Mouse (Mus musculus): ENCODE measurements around the gene Ulk4.
A peak's percentile ranks its signal among the peaks of the same experiment; 100 is the strongest.
"Not testable (repeated sequence)": the region's sequence is repeated elsewhere in the genome, so short reads cannot be mapped to it uniquely, and the experiment has no call there.

Gene Ulk4

GRCm38 (mm10) chr9:120933886-120934758, 342.9 kb downstream of the Ulk4 start:
- peak; percentile 44 for DNase-seq (ENCODE audit: low read depth)

GRCm38 (mm10) chr9:120933587-120933885, 343.5 kb downstream of the Ulk4 start:
- DNase-seq (ENCODE audit: low read depth), result no peak

DNA sequence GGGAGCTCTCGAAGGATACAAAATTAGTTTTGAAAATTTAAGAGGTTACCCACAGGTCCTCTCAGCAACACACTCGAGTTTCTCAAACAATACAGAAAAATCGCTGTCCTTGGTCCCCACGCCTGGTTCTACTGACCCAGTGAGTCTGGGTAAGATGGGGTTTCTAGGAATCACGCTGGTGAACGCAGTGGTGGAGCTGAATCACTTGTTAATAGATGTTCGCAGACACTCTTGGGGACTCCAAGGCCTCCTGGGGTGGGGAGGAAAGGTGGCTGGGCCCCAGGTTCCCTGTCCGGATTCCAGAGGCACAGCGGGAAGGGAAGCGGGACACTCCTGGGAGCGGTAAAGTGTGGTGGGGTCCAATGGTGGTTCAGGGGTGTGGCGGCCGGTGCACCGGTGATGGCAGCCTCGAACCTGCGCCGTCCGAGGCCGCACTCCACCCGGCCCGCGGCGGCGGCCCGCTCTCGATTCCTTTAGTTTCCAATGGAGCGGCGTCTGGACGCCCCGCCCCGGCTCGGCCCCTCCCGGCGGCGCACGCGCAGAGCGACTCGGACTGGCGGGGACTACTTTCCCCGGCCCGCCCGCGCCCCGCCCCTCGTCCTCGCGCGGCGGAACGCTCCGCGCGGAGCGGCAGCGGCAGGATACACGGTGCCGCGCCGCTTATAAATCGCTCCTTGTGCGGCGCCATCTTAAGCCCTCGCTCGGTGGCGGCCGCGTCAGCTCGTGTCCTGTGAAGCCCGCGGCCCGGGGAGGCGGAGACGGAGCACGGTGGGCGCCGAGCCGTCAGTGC, 344.0 kb downstream of the Ulk4 start:
- DNase-seq (ENCODE audit: low read depth), result peak; percentile 98

DNA sequence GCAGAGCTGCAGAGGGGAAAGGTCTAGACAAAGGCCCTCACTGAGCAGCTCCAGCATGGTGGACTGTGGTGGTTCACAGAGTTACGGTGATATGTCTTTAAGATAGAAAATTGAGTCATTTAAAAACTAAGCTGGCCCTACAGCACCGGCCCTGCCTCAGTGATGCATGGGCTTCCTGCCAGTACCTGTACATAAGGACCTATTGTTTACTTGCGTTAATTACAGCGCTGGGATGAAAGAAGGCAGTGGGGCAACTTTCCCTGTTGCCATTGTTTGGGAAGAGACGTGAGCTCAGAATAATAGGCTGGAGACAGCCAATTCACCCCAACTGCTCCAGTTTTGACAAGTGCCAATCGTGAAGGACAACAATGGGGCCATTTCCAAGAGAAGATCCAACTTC, 344.6 kb downstream of the Ulk4 start:
- no peak for DNase-seq (ENCODE audit: low read depth)

DNA sequence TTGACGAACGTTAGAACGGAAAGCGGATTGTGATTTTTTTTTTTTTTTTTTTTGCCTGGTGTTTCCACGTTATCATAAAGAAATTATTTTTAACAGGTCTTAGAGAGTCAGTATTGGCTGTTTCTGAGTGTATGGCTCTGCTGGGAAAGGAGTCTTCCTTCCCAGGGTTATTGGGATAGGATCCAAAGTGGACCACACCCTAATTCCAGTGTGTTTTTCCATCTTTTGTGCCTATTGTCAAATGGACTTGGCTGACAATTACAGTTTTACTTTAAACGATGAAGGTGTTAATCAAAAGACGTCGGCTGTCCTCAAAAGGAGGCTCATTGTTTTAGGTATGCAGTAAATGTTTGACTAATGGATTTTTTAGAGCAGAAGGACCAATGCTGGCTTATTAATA, 346.2 kb downstream of the Ulk4 start:
- DNase-seq (ENCODE audit: low read depth), result no peak

GRCm38 (mm10) chr9:120930021-120930420, 347.0 kb downstream of the Ulk4 start:
- no peak for DNase-seq (ENCODE audit: low read depth)

DNA sequence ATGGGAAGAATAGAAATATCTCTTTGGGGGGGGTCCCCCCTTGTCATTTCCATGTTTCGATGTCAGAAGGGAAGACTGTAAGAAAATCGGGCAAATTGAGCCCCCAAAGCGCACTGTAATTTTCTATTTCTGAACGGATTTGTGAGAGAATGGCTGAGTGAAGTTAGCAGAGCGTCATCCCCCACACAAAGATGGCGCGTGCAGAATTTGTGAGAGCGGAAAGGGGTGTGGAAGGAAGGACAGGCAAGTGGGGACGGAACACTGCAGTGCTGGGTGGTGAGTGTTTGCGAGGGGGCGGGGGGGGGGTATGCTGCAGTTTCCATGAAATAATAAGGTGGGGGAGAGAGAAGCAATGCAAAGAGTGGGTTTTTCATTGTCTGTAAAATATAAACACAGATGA, 347.9 kb downstream of the Ulk4 start, which contains the start of gene Ctnnb1:
Gene Ctnnb1, plus strand, starts transcription at position 136 of the 400 bp plus-strand sequence.
- DNase-seq (ENCODE audit: low read depth), result no peak

DNA sequence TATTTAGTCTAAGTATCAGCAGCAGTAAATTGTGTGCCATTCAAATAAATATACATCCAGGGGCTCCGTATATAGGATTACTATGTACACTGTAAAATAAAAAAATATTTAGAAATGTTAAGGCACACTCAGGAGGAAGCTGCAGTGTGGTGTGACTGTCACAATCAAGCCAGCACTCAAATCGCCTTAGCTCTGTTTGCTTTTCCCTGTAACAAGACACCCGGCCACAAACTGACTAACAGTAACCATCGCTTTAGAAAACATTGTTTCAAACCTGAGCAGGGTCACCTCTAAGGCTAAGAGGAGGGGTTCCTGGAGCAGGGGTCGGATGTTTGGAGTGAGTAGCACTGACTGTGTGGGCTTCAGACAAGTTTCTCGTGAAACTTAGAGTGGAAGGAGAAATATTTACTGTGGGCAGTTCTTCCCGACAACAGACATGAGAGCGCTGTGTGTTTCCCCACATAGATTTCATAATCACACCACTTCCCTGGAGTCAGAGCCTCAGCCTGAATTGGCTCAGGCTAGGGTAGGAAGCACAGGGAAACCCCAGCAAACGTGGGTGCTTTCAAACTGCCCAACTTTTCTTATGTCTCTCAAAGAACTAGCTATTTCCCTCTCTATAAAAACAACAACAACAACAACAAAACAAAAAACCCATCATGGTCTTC, 349.9 kb downstream of the Ulk4 start:
- DNase-seq (ENCODE audit: low read depth), result peak; percentile 20

DNA sequence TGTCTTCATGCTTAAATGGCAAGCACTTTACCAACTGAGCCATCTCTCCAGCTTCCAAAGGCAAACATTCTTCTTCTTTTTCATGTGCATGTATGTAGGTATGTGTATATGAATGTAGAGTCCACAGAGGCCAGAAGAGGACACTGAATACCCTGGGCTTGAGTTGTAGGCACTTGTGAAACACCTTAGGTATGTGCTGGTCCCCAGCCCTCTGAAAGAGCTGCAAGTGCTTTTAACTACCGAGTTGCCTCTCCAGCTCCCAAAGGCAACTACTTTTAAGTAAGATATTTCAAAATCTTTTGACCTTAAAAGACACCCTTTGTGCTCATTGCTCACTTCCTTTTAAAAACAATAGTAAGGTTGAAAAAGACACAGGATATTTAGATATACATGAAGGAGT, 350.9 kb downstream of the Ulk4 start:
- DNase-seq (ENCODE audit: low read depth), result no peak

GRCm38 (mm10) chr9:120919130-120919529, 357.9 kb downstream of the Ulk4 start:
- no peak for DNase-seq (ENCODE audit: low read depth)

DNA sequence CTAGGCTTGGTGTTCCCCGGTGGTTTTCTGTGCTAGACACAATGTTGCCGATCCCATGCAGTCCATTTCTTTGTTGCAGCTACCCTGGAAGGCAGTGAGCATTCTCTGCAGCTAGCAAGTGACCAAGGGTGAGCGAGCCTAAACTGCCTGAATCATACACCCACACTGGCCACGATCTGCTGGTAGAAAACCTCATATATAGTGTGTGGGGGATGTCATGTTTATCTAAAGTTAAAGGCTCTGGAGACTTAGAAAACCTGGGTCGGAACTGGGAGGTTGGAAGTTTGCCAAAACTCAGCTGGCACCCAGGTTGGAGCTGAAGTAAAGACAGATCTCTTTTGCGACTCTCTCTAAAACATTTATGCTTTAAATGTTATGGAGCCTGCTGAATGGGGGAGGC, 358.4 kb downstream of the Ulk4 start:
- peak; percentile 54 for DNase-seq (ENCODE audit: low read depth)

DNA sequence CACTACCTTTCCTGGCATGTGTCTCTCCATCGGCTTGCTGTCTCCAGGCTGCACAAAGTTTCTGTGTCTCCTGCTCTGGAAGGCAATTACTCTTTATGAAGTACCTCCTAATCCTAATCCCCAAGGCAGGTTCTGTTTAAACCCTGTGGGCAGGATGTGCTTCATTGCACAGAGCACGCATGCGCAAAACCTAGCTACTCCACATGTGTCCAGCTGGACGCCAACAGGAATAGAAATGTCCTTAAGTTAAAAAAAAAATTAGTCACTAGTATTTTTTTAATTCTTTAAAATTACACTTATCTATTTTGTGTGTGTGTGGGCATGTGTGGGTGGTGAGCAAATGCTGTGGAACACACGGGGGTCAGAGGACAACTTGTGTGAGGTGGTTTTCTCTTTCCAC, 358.8 kb downstream of the Ulk4 start:
- DNase-seq (ENCODE audit: low read depth), result no peak

DNA sequence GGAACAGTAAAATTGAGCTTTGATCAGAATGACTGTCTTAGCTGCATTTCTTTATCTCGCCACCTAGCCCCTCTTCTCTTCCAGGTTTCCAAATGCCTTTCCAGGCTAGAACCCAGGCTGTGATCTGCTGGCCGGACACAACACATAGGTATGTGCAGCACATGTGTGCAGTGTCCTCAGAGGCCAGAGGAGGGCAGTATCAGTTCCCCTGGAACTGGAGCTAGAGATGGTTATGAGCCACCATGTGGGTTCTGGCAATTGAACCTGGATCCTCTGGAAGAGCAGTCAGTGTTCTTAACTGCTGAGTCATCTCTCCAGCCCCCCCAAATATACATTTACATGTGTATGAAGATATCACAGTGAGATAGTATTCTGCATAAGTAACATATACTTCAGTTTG, 359.4 kb downstream of the Ulk4 start:
- DNase-seq (ENCODE audit: low read depth), result not testable (repeated sequence)

GRCm38 (mm10) chr9:120914877-120915459, 362.0 kb downstream of the Ulk4 start:
- no peak for DNase-seq (ENCODE audit: low read depth)

DNA sequence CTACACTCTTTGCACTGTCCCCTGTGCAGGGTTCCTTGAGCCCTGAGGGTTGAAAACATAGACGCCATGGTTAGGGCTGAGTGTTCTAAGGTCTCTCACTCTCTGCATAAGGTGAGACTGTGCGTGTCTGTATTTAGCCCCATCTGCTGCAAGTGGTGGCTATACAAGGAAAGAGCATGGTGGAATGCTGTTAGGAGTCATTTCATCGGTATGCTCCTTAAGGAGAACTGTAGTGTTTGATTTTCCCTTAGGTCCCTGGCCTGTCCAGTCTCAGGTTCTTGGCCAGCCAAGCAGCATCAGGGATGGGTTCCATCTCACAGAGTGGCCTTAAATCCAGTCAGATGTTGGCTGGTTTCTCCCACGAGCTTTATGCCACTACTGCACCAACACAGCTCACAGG, 362.6 kb downstream of the Ulk4 start:
- no peak for DNase-seq (ENCODE audit: low read depth)

- DNase-seq (ENCODE audit: low read depth), result no peak
Observed at GRCm38 (mm10) chr9:120913152-120913551, 363.8 kb downstream of the Ulk4 start.

DNA sequence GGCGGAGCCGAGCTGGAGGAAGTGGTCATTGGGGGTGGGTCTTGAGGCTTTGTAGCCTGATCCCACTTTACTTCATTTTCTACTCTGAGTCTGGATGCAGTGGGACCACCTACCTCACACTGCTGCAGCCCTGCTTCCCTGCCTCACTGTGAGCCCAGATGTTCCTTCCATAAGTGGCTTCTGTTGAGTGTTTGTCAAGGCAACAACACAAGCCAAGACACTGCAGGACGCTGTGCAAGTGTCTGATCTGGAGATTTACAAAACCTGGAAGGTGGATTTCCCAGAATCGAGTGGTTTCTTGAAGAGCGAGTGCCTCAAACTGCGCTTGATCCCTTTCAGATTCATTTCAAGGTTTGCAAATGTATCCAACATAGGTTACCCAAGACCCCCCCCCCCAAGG, 368.5 kb downstream of the Ulk4 start:
- DNase-seq (ENCODE audit: low read depth), result no peak
